Mouse (Mus musculus) limb, embryonic 11.5 days (tissue): Measurements from ENCODE around the gene Mgat3. TPM values are rescaled to one million over a fixed set of nuclear protein-coding genes. Genes with fewer than 3 reads are reported as not detected.

Experiments
- ATAC-seq: fragments of 200-750 bp; cut with Nextera tagmentation; 2 replicates; pipeline ENCODE4 v1.8.0; 2017; ENCODE audit warnings: low read depth; ENCODE audit not compliant: insufficient number of reproducible peaks, low FRiP score, low TSS enrichment
- DNase-seq: peaks from one replicate; pipeline ENCODE4 v3.0.0-alpha.2; 2015; ENCODE audit warnings: low spot score
- H3K27ac ChIP-seq: fragments of 300-500 bp; sonication (generic); replicated peaks from 2 replicates; pipeline ENCODE4 v1.5.1; 2014; ENCODE audit warnings: low read depth, mild to moderate bottlenecking, low read length
- H3K27me3 ChIP-seq: fragments of 300-500 bp; sonication (generic); 2 replicates; pipeline ENCODE4 v1.6.1; 2014; ENCODE audit warnings: mild to moderate bottlenecking, low read length, mixed read lengths; ENCODE audit not compliant: control insufficient read depth, insufficient read depth
- H3K36me3 ChIP-seq: fragments of 300-500 bp; sonication (generic); 2 replicates; pipeline ENCODE4 v1.6.1; 2014; ENCODE audit warnings: mild to moderate bottlenecking, low read length, moderate library complexity, mixed read lengths; ENCODE audit not compliant: control insufficient read depth, insufficient read depth
- H3K4me1 ChIP-seq: fragments of 300-500 bp; sonication (generic); 2 replicates; pipeline ENCODE4 v1.6.1; 2014; ENCODE audit warnings: low read length, mixed read lengths; ENCODE audit not compliant: control insufficient read depth, insufficient read depth
- H3K4me2 ChIP-seq: fragments of 300-500 bp; sonication (generic); 2 replicates; pipeline ENCODE4 v1.6.1; 2014; ENCODE audit warnings: low read depth, mild to moderate bottlenecking, moderate library complexity; ENCODE audit not compliant: severe bottlenecking
- H3K4me3 ChIP-seq: fragments of 300-500 bp; sonication (generic); 2 replicates; pipeline ENCODE4 v1.5.1; 2014; ENCODE audit warnings: low read depth, low read length
- H3K9ac ChIP-seq: fragments of 300-500 bp; sonication (generic); 2 replicates; pipeline ENCODE4 v1.6.1; 2014; ENCODE audit warnings: mild to moderate bottlenecking, low read length
- H3K9me3 ChIP-seq: fragments of 300-500 bp; sonication (generic); 2 replicates; pipeline ENCODE4 v1.6.1; 2016; ENCODE audit warnings: low read length; ENCODE audit not compliant: control insufficient read depth
- WGBS: fragments of 180-500 bp; shearing (Covaris S2); extraction: QIAGEN DNeasy Blood & Tissue Kit; methylation state at CpG from one replicate; pipeline ENCODE4 v1.1.7; 2014; 5-methylcytosine and 5-hydroxymethylcytosine counted together
- polyA plus RNA-seq: library from polyadenylated mRNA; unstranded; fragments of >200 nt; fragmentation: Nextera tagmentation; extraction: Ambion mirVana; gene quantifications from 2 replicates; pipeline ENCODE4 v1.2.1, GENCODE M21; 2014

Mgat3 gene
- polyA plus RNA-seq, 1 experiment from 2014 or later: 6.5 TPM

- Histone ChIP-seq H3K4me3 (no peak overlapping the region), H3K9ac (no peak overlapping the region), H3K36me3 (peaks cover 4% of the 10 kb centered on the region; the same call in 1 of the 2 replicates), H3K4me2 (no peak overlapping the region), H3K4me1 (peaks cover 2% of the 10 kb centered on the region; the same call in 1 of the 2 replicates), H3K27me3 (no peaks in the 10 kb centered on the region), H3K9me3 (no peaks in the 10 kb centered on the region), H3K27ac (no peak overlapping the region)
- DNase-seq (no peak), ATAC-seq (no peak)
Measured at GRCm38 (mm10) chr15:80213688-80214087, 40.2 kb downstream of the Mgat3 start.

- Histone ChIP-seq H3K4me2 (no peak overlapping the region), H3K9me3 (no peaks in the 10 kb centered on the region), H3K4me1 (peaks cover 2% of the 10 kb centered on the region; the same call in 1 of the 2 replicates), H3K9ac (no peak overlapping the region), H3K27ac (no peak overlapping the region), H3K4me3 (no peak overlapping the region), H3K36me3 (peaks cover 4% of the 10 kb centered on the region; the same call in 1 of the 2 replicates), H3K27me3 (no peaks in the 10 kb centered on the region)
- ATAC-seq: no peak
- 13% methylated on average over 10 of the region's 10 CpGs for WGBS
- DNase-seq: peak; percentile 48
Measured at GRCm38 (mm10) chr15:80215716-80216479, 42.4 kb downstream of the Mgat3 start.

GRCm38 (mm10) chr15:80216480-80216820, 42.9 kb downstream of the Mgat3 start:
- DNase-seq (no peak), ATAC-seq (no peak)
- no peaks in the 10 kb centered on the region for H3K27me3 ChIP-seq
- H3K4me3 ChIP-seq: no peak overlapping the region
- peaks cover 2% of the 10 kb centered on the region; the same call in 1 of the 2 replicates for H3K4me1 ChIP-seq
- H3K9me3 ChIP-seq: no peaks in the 10 kb centered on the region
- peaks cover 4% of the 10 kb centered on the region; the same call in 1 of the 2 replicates for H3K36me3 ChIP-seq
- no peak overlapping the region for H3K4me2 ChIP-seq
- 62% methylated on average over 9 of the region's 9 CpGs for WGBS
- H3K27ac ChIP-seq: no peak overlapping the region
- no peak overlapping the region for H3K9ac ChIP-seq

GRCm38 (mm10) chr15:80217476-80217875, 44.0 kb downstream of the Mgat3 start:
- 86% methylated on average over 10 of the region's 10 CpGs for WGBS
- Histone ChIP-seq H3K36me3 (0 out of 2 replicates have a peak, but pooled peaks cover 2% of the 10 kb centered on the region), H3K4me3 (no peak overlapping the region), H3K4me2 (no peak overlapping the region), H3K4me1 (peaks cover 2% of the 10 kb centered on the region; the same call in 1 of the 2 replicates), H3K27me3 (no peaks in the 10 kb centered on the region), H3K9ac (no peak overlapping the region), H3K9me3 (no peaks in the 10 kb centered on the region), H3K27ac (no peak overlapping the region)
- ATAC-seq (no peak), DNase-seq (no peak)

GRCm38 (mm10) chr15:80219211-80219610, 45.7 kb downstream of the Mgat3 start:
- no peak overlapping the region for H3K4me2 ChIP-seq

GRCm38 (mm10) chr15:80219705-80220657, 46.5 kb downstream of the Mgat3 start:
- Histone ChIP-seq H3K4me2 (no peak overlapping the region), H3K27ac (no peak overlapping the region), H3K9me3 (no peaks in the 10 kb centered on the region), H3K27me3 (no peaks in the 10 kb centered on the region), H3K4me1 (peaks cover 2% of the 10 kb centered on the region; the same call in 1 of the 2 replicates), H3K4me3 (no peak overlapping the region), H3K9ac (no peak overlapping the region), H3K36me3 (no peaks in the 10 kb centered on the region)
- DNase-seq: no peak
- WGBS: 78% methylated on average over 4 of the region's 4 CpGs
- ATAC-seq: no peak

More at GRCm38 (mm10) chr15:80219211-80219610, 45.7 kb downstream of the Mgat3 start:
- 0 out of 2 replicates have a peak, but pooled peaks cover 2% of the 10 kb centered on the region for H3K36me3 ChIP-seq
- ATAC-seq (no peak), DNase-seq (peak; percentile 29)
- no peak overlapping the region for H3K4me3 ChIP-seq
- H3K4me1 ChIP-seq: peaks cover 2% of the 10 kb centered on the region; the same call in 1 of the 2 replicates
- H3K27ac ChIP-seq: no peak overlapping the region
- WGBS: 55% methylated on average over 14 of the region's 14 CpGs
- H3K27me3 ChIP-seq: no peaks in the 10 kb centered on the region
- H3K9ac ChIP-seq: no peak overlapping the region
- no peaks in the 10 kb centered on the region for H3K9me3 ChIP-seq

GRCm38 (mm10) chr15:80221031-80221430, 47.5 kb downstream of the Mgat3 start:
- DNase-seq (no peak), ATAC-seq (no peak)
- no peak overlapping the region for H3K27ac ChIP-seq
- H3K36me3 ChIP-seq: no peaks in the 10 kb centered on the region
- H3K9me3 ChIP-seq: no peaks in the 10 kb centered on the region
- H3K4me1 ChIP-seq: no peaks in the 10 kb centered on the region
- WGBS: 69% methylated on average over 8 of the region's 8 CpGs
- no peak overlapping the region for H3K4me2 ChIP-seq
- no peak overlapping the region for H3K9ac ChIP-seq
- H3K4me3 ChIP-seq: no peak overlapping the region
- H3K27me3 ChIP-seq: no peaks in the 10 kb centered on the region

GRCm38 (mm10) chr15:80223751-80224150, 50.2 kb downstream of the Mgat3 start:
- Histone ChIP-seq H3K9ac (no peak overlapping the region), H3K4me3 (no peak overlapping the region), H3K27me3 (no peaks in the 10 kb centered on the region), H3K27ac (no peak overlapping the region), H3K4me2 (no peak overlapping the region), H3K9me3 (no peaks in the 10 kb centered on the region), H3K36me3 (no peaks in the 10 kb centered on the region), H3K4me1 (no peaks in the 10 kb centered on the region; the same call in 1 of the 2 replicates)
- 89% methylated on average over 7 of the region's 7 CpGs for WGBS
- no peak for ATAC-seq
- DNase-seq: no peak
